Mouse (Mus musculus) central nervous system, embryonic 11.5 days (tissue): Measurements from ENCODE around the gene Col20a1. TPM values are rescaled to one million over a fixed set of nuclear protein-coding genes. Genes with fewer than 3 reads are reported as not detected.

ENCODE experiments used
- polyA plus RNA-seq: library from polyadenylated mRNA; depleted of rRNA; stranded (reverse); fragments of >200 nt; gene quantifications from 2 replicates; pipeline ENCODE4 v1.2.3, GENCODE M21; 2012; rRNA removed

Col20a1 gene
- 0.67 and 1.9 TPM in 2 replicates for polyA plus RNA-seq

DNA sequence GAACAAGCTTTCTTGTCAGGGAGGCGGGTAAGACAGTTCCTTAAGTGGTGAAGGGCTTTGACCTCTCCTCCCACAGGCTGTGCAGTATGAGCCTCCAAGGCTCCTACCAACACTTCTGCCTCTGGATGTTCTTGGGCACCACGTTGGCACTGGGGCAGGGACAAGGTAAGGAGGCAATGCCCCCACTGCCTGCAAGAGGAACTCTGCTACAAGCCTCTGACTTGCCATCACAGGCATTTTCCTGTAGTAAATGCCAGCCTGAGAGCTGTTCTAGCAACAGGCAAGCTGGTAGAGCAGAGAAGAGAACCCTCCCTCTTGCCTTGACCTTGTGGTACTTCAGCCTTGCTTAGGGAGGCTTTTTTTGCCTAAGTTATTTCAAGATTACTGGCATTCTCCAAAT lies at the start of gene Col20a1:
TSS of gene Col20a1 (plus strand) at position 87 of the 400 bp plus-strand sequence.

GRCm38 (mm10) chr2:180954061-180955047 lies 32.0 kb upstream of the Col20a1 start, which contains the start of gene Nkain4:
Gene Nkain4, minus strand, starts transcription at chr2:180954699.

GRCm38 (mm10) chr2:180967010-180967763 lies 19.1 kb upstream of the Col20a1 start, which contains the start of gene Arfgap1:
Gene Arfgap1, plus strand, starts transcription at chr2:180967225.

GRCm38 (mm10) chr2:181043437-181043836 lies 57.1 kb downstream of the Col20a1 start, which contains the start of gene Chrna4:
Gene Chrna4, minus strand, starts transcription at chr2:181043546.

Other genes starting within 250 kb of the Col20a1 start
- 4.4 and 9.2 TPM in 2 replicates for gene Bhlhe23, start 209.6 kb upstream of the Col20a1 start, polyA plus RNA-seq
- gene Ythdf1, start 65.6 kb upstream of the Col20a1 start, polyA plus RNA-seq = 41.1 and 71.1 TPM in 2 replicates
- gene Birc7, start 57.5 kb upstream of the Col20a1 start, polyA plus RNA-seq = 0.29 and 0.41 TPM in 2 replicates
- gene Nkain4, start 31.8 kb upstream of the Col20a1 start, polyA plus RNA-seq = 40.6 and 50.9 TPM in 2 replicates
- gene Arfgap1, start 19.3 kb upstream of the Col20a1 start, polyA plus RNA-seq = 68.6 and 83.8 TPM in 2 replicates
- gene Chrna4, start 57.0 kb downstream of the Col20a1 start, polyA plus RNA-seq = 10.2 and 12.9 TPM in 2 replicates
- 19.1 and 19.2 TPM in 2 replicates for gene Kcnq2, start 148.8 kb downstream of the Col20a1 start, polyA plus RNA-seq
- 6.3 and 8.5 TPM in 2 replicates for gene Eef1a2, start 170.5 kb downstream of the Col20a1 start, polyA plus RNA-seq
- gene Ppdpf, start 200.7 kb downstream of the Col20a1 start, polyA plus RNA-seq = 169 and 247 TPM in 2 replicates
- 0.02 TPM in 1 of 2 replicates, not detected in the other for gene Ptk6, start 216.3 kb downstream of the Col20a1 start, polyA plus RNA-seq
- 0.05 and 0.17 TPM in 2 replicates for gene Srms, start 226.7 kb downstream of the Col20a1 start, polyA plus RNA-seq
- 0.13 and 0.20 TPM in 2 replicates for gene Fndc11, start 233.5 kb downstream of the Col20a1 start, polyA plus RNA-seq